Mouse (Mus musculus): ENCODE measurements around the gene Grasp.

DNA sequence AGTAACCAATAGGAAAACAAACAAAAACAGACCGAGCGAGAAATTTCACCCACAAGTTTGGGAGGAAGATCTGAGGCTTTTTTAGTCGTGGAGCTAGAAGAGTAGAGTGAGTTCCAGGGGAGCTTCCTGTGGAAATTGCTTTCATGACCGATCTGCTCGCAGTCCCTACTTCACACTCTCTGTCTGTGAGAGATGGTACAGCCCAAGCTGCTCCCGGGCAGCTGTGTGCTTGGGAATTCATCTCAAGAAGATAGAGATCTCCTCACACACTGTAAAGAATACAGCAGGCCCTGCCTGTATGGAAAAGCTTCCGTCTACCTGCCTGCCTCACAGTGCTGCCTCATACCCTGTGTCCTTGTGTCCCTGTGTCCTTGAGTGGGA lies 31.7 kb upstream of the Grasp start:
- TF ChIP-seq USF2 (IDR thresholded peaks at IDR 0.05; ENCODE audit: borderline replicate concordance in 1 of 2, insufficient read depth in 1 of 2, low read depth in 1 of 2, low read length in 2 of 2): no peak
- TF ChIP-seq POLR2A (IDR thresholded peaks at IDR 0.05; ENCODE audit: control insufficient read depth in 1 of 2, insufficient read depth in 1 of 2, low read depth in 1 of 2, low read length in 2 of 2, poor library complexity in 1 of 2): no peak
- no peak for TF ChIP-seq CTCF (IDR thresholded peaks at IDR 0.05 in 2 of 3, conservative IDR thresholded peaks at IDR 0.05 in 1 of 3; ENCODE audit: control insufficient read depth in 1 of 3, insufficient read depth in 1 of 3, low read depth in 2 of 3, low read length in 3 of 3, poor library complexity in 1 of 3, severe bottlenecking in 1 of 3)
- no peak for TF ChIP-seq POLR2AphosphoS2 (IDR thresholded peaks at IDR 0.05; ENCODE audit: low read length)
- TF ChIP-seq TCF12 (IDR thresholded peaks at IDR 0.05; ENCODE audit: low read depth, low read length): no peak
- no peak for TF ChIP-seq TBP (IDR thresholded peaks at IDR 0.05; ENCODE audit: low read depth, low read length)
- TF ChIP-seq RAD21 (IDR thresholded peaks at IDR 0.05; ENCODE audit: low read depth, low read length): no peak
- TF ChIP-seq ETS1 (IDR thresholded peaks at IDR 0.05; ENCODE audit: low read depth, low read length): no peak
- no peak for TF ChIP-seq POLR2AphosphoS5 (IDR thresholded peaks at IDR 0.05; ENCODE audit: borderline replicate concordance, low read depth, low read length)
- no peak for TF ChIP-seq MEF2A (IDR thresholded peaks at IDR 0.05; ENCODE audit: extremely low read depth, insufficient replicate concordance, low read depth, low read length, poor library complexity, severe bottlenecking)
- no peak for TF ChIP-seq JUND (IDR thresholded peaks at IDR 0.05; ENCODE audit: low read depth, low read length)
